Mouse (Mus musculus) erythroblast, embryonic 14.5 days (primary cell): ENCODE results near the gene Sbds. TPM values are rescaled to one million over a fixed set of nuclear protein-coding genes. Genes with fewer than 3 reads are reported as not detected.
A peak's percentile ranks its signal among the peaks of the same experiment; 100 is the strongest.
"Not testable (repeated sequence)": the region's sequence is repeated elsewhere in the genome, so short reads cannot be mapped to it uniquely, and the experiment has no call there.

ENCODE experiments used
- H3K27me3 ChIP-seq: 2 replicates; pipeline ENCODE4 v1.6.1; 2012; ENCODE audit warnings: inconsistent platforms; ENCODE audit not compliant: control insufficient read depth
- H3K36me3 ChIP-seq: 2 replicates; pipeline ENCODE4 v1.6.1; 2012; ENCODE audit warnings: mild to moderate bottlenecking, inconsistent platforms; ENCODE audit not compliant: control insufficient read depth
- H3K4me1 ChIP-seq: 2 replicates; pipeline ENCODE4 v1.6.1; 2012; ENCODE audit warnings: inconsistent platforms; ENCODE audit not compliant: control insufficient read depth
- H3K4me3 ChIP-seq: replicated peaks from 2 replicates; pipeline ENCODE3; 2012; ENCODE audit warnings: moderate library complexity, mild to moderate bottlenecking, inconsistent platforms
- H3K9me3 ChIP-seq: 2 replicates; pipeline ENCODE4 v1.6.1; 2012; ENCODE audit warnings: low read length, inconsistent platforms, mixed read lengths; ENCODE audit not compliant: control insufficient read depth
- GATA1 ChIP-seq: IDR thresholded peaks from 2 replicates; pipeline ENCODE4 v1.6.1; 2012; ENCODE audit warnings: low read length, inconsistent platforms, mixed read lengths
- TAL1 ChIP-seq: IDR thresholded peaks from 3 replicates; pipeline ENCODE4 v1.6.1; 2012; ENCODE audit warnings: low read length, inconsistent platforms, mixed read lengths
- polyA plus RNA-seq: library from polyadenylated mRNA; stranded (reverse); fragments of >175 nt; gene quantifications from 2 replicates; pipeline ENCODE4 v1.2.3, GENCODE M21; 2012

Sbds gene
- polyA plus RNA-seq, 1 experiment = 3.2 TPM

DNA sequence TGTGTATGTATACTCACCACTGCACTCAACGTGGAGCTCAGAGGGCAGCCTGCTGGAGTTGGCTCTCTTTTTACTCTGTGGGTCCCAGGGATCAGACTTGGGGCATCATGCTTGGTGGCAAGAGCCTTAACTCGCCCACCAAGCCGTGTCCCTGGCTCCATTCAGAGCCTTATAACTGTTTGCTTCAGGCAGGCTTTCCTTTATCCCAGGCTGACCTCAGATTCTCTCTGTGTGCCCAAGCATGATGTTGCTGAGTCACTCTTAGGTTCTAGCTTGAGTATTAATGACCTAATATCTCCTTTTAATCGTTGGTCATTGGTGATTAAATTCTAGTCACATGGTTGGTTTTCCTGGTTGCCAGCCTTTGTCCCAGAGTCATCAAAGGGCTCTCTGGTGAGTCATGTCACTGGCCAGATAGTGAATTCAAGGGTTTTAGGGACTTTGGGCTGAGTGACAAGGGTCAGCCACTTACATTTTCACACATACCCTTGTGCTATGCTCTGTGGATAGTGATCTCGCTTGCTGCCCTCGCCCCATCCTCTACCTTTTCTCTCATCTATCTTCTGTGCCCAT is 9.2 kb upstream of the Sbds start:
- peaks cover 80% of the 10 kb centered on the region for H3K36me3 ChIP-seq

DNA sequence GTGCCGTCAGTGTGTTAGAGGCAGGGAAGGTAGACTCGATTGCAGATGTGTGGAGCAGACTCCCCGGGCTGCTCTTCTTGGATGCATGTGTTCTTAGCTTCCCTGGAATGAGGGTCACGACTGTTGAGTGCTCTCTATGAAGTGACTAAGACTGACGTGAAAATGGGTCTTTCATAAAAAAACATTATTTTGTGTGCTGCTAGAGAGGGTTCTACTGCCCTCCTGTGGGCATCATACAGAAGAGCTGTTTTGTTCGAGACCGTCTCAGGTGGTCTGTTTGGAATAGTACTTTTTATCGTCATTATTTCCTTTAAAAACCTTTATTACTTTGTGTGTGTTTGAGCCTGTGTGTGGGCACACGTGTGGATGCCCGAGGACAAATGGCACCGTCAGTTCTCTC is 8.1 kb upstream of the Sbds start:
- no peak overlapping the region for H3K4me3 ChIP-seq
- H3K4me1 ChIP-seq = peaks cover 32% of the 10 kb centered on the region
- no peak for TF ChIP-seq TAL1
- no peak for TF ChIP-seq GATA1
- H3K36me3 ChIP-seq = peaks cover 72% of the 10 kb centered on the region
- no peaks in the 10 kb centered on the region for H3K9me3 ChIP-seq
- H3K27me3 ChIP-seq = no peaks in the 10 kb centered on the region

More for the DNA sequence above, 9.2 kb upstream of the Sbds start:
- TF ChIP-seq TAL1 (no peak), GATA1 (no peak)
- Histone ChIP-seq H3K9me3 (no peaks in the 10 kb centered on the region), H3K4me3 (no peak overlapping the region), H3K27me3 (no peaks in the 10 kb centered on the region), H3K4me1 (peaks cover 27% of the 10 kb centered on the region)

DNA sequence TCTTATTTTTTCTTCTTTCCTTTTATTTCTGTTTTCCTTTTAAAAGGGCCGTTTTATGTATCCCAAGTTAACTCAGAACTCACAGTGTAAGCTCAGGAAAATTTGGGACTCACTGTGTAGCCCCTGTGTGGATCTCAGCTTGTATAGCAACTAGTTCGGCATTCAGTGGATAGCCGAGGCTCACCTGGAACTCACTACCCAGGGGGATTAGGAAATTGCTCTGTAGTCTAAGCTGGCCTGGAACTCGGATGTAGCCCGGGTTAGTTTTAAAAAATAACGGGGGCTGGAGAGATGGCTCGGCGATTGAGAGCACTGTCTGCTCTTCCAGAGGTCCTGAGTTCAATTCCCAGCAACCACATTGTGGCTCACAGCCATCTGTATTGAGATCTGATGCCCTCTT is 2.0 kb upstream of the Sbds start:
- no peaks in the 10 kb centered on the region for H3K9me3 ChIP-seq
- no peaks in the 10 kb centered on the region for H3K27me3 ChIP-seq
- peak overlapping the region; percentile 92 for H3K4me3 ChIP-seq
- no peak for TF ChIP-seq TAL1
- no peak for TF ChIP-seq GATA1
- H3K4me1 ChIP-seq = peaks cover 40% of the 10 kb centered on the region
- peaks cover 34% of the 10 kb centered on the region for H3K36me3 ChIP-seq

DNA sequence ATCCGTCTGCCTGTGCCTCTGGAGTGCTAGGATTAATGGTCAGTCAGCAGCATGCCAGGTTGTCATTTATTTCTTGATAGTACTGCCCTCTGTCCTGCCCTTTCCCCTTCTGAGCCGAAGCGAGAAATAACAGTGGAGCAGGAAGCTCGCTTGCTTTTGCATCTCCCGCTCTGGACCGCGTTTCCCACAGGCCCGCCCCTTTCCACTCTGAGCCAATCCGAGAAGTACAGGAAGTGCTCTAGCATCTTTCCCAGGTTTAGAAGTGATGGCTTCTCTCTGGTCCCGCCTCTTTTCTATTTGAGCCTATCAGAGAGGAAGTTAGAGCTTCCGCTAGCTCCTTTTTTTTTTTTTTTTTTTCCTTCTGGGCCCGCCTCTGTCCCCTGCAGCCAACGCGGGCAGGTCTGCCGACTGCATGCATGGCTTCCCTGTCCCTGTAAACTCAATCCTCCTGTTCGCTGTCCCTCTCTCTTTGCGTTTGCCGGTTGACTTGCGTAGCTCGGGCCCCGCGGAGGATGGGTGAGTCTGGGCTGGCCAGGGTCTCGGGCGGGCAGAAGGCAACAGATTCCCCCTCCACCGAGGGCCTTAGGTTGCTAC is 1.4 kb upstream of the Sbds start:
- peaks cover 43% of the 10 kb centered on the region for H3K4me1 ChIP-seq
- TF ChIP-seq TAL1 (no peak), GATA1 (no peak)
- no peaks in the 10 kb centered on the region for H3K27me3 ChIP-seq
- H3K36me3 ChIP-seq = peaks cover 34% of the 10 kb centered on the region
- H3K9me3 ChIP-seq = no peaks in the 10 kb centered on the region
- peak overlapping the region; percentile 92 for H3K4me3 ChIP-seq

DNA sequence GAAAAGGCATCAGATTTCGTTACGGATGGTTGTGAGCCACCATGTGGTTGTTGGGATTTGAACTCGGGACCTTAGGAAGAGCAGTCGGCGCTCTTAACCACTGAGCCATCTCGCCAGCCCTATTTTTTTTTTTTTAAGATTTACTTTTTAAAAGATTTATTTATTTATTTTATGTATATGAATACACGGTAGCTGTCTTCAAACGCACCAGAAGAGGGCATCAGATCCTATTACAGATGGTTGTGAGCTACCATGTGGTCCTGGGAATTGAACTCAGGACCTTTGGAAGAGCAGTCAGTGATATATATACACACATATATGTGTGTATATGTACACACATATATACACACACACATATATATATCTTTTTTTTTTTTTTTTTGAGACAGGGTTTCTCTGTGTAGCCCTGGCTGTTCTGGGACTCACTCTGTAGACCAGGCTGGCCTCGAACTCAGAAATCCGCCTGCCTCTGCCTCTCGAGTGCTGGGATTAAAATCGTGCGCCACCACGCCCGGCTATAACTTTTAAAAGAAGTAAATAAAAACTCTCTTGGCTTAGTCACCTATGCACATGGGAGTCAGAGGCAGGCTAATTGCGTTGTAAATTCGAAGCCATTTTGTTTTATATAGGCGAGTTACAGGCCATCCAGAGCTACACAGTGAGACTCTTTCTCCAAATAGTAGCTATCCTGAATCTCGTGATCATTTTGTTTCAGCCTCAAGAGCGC is 632 bp upstream of the Sbds start:
- Histone ChIP-seq H3K36me3 (peaks cover 37% of the 10 kb centered on the region), H3K4me1 (peaks cover 43% of the 10 kb centered on the region), H3K4me3 (peak overlapping the region; percentile 92)
- not testable (repeated sequence) for H3K27me3 ChIP-seq, H3K9me3 ChIP-seq

DNA sequence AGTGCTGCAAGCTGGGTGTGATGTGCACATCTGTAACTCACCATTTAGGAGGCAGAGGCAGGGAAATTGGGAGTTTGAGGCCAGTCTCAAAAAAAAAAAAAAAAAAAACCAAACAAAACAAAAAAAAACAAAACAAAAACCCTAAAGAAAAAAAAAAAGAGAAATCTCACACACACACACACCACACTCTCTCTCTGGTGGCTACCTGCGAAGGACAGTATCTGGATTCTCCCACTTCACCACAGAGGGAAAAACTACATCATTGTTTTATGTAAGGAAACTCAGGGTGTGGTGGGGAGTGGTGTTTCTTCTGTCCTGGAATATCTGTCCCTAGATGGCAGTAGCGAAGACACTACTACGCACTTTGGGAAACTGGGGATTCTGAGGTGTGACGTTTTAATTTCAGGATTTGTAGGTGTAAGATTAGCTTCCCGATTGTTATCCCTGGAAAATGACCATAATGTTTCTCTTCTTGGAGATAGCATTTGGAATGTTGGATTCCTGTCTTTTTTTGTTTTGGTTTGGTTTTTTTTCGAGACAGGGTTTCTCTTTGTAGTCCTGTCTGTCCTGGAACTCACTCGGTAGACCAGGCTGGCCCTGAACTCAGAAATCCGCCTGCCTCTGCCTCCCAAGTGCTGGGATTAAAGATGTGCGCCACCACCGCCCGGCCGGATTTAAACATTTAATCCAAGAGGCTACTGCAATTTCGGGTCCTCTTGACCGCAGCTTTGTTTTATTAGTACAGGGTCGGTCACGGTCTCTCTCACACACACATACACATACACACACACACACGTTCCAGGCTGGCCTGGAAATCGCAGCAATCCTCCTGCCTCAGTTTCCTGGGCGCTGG is 940 bp downstream of the Sbds start:
- peaks cover 48% of the 10 kb centered on the region for H3K36me3 ChIP-seq
- peaks cover 45% of the 10 kb centered on the region for H3K4me1 ChIP-seq
- TF ChIP-seq TAL1 (no peak), GATA1 (no peak)
- H3K27me3 ChIP-seq = no peaks in the 10 kb centered on the region
- no peaks in the 10 kb centered on the region for H3K9me3 ChIP-seq
- peak overlapping the region; percentile 77 for H3K4me3 ChIP-seq

DNA sequence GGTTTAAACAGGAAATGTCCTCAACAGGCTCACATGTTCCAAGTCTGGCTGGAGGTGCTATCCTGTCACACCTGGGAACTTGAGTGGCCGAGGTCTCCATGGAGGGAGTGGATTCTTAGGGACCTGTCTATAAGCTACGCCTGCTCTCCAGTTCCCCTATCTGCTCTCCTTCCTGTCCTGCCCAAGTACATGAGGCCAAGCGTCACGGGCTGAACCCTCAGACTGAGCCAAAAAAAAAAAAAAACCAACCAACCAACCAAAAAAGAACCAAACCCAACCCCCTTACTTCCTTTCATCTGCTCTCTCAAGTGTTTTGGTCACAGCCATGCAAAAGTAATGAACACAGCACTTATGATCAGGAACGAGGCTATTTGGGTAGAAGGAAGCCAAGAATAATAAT is 7.5 kb downstream of the Sbds start:
- Histone ChIP-seq H3K4me3 (no peak overlapping the region), H3K9me3 (no peaks in the 10 kb centered on the region), H3K4me1 (peaks cover 5% of the 10 kb centered on the region), H3K27me3 (no peaks in the 10 kb centered on the region), H3K36me3 (peaks cover 100% of the 10 kb centered on the region)
- TF ChIP-seq GATA1 (no peak), TAL1 (no peak)

DNA sequence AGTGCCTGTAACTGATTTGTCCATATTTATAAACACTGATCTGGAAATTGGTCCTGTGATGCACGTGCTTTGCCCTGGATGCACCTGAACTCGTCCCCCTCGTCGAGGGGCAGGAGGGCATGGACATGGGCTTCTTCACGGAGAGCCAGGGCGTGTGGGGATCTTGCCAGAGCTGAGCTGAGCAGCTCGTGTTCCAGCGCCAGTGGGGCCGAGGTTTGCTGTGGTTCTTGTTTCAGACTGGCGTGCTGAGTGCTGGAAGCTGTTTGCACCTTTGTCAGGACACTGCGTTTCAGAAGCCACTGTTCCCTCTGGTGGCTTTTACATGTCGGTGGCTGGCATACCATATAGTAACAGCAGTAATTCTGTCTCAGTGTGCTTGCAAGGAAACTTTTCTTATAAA is 13.9 kb downstream of the Sbds start:
- TF ChIP-seq GATA1 (no peak), TAL1 (no peak)
- H3K36me3 ChIP-seq = peaks cover 99% of the 10 kb centered on the region
- H3K9me3 ChIP-seq = no peaks in the 10 kb centered on the region
- H3K27me3 ChIP-seq = no peaks in the 10 kb centered on the region
- H3K4me3 ChIP-seq = no peak overlapping the region
- H3K4me1 ChIP-seq = no peaks in the 10 kb centered on the region

DNA sequence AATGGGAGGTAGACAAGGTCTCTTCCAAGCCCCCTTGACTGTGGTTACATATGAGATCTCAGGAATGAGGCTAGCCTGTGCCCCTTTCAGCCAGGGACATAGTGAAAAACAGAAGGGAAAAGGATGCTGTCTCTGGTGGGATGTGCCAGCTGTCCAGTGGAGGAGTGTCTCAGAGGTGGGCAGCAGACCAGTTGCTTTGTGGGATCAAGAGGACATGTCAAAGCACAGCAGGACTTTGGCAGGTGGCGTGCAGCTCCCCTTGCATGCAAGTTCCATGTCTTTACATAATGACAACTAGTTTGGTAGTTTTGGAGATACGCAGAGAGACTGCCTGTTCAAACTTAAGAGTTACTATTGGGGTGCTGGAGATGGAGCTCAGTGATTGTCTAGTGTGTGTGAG is 15.5 kb downstream of the Sbds start:
- no peaks in the 10 kb centered on the region for H3K27me3 ChIP-seq
- no peak overlapping the region for H3K4me3 ChIP-seq
- H3K9me3 ChIP-seq = no peaks in the 10 kb centered on the region
- no peaks in the 10 kb centered on the region for H3K4me1 ChIP-seq
- TF ChIP-seq GATA1 (no peak), TAL1 (no peak)
- H3K36me3 ChIP-seq = peaks cover 99% of the 10 kb centered on the region
